Mouse (Mus musculus): Measurements from ENCODE around the gene Crybb3. TPM values are rescaled to one million over a fixed set of nuclear protein-coding genes. Genes with fewer than 3 reads are reported as not detected.

Crybb3 gene
- total and polyA plus RNA-seq, 3 experiments: not detected

DNA sequence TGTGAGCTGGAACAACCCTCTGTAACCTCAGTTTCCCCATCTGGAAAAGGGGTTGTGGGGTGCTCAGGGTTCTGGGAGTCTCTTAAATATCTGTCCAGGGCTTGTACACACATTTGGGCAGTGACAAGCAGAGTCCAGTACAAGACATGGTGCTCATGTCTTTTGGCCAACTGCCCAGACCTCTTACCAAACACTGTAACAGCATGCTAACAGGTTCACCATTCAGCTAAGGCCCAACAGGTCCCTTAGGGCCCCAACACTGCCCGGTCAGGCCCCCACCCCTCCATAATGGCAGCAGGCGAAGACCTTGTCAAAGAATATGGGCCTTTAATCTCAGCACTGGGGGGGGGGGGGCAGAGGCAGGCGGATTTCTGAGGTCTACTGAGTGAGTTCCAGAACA, 26.3 kb upstream of the Crybb3 start:
- no peaks in the 10 kb centered on the region for H3K27me3 ChIP-seq (replicated peaks)
- no peak overlapping the region for H3K9ac ChIP-seq (ENCODE audit: insufficient read depth, low read depth)
- dilution Hi-C loops (cut with MboI; ENCODE audit: extremely low pct_ligation_motif_present, extremely low pct_unique_long_range_greater_than_20kb, low sequenced_read_pairs): no loop called here
- H3K9me3 ChIP-seq (replicated peaks; ENCODE audit: low read length): peaks cover 3% of the 10 kb centered on the region
- H3K4me2 ChIP-seq (ENCODE audit: insufficient read depth, low read depth, poor library complexity, severe bottlenecking): no peak overlapping the region
- in situ Hi-C loops (cut with MboI; ENCODE audit: low pct_ligation_motif_present, low pct_unique_long_range_greater_than_20kb, low sequenced_read_pairs): loop anchor here (5.0 kb wide), 1 partner anchor 60 kb away; no protein-coding TSS in a partner anchor
- TF ChIP-seq GABPA (IDR thresholded peaks at IDR 0.05; ENCODE audit: insufficient replicate concordance, low read depth, low read length) (no peak), ELF1 (IDR thresholded peaks at IDR 0.05; ENCODE audit: low read depth, low read length) (no peak), TBP (conservative IDR thresholded peaks at IDR 0.05; ENCODE audit: low read depth, low read length) (no peak)
- H3K4me3 ChIP-seq (replicated peaks in 1 of 3; ENCODE audit: low read depth in 2 of 3, low read length in 2 of 3, poor library complexity in 1 of 3): no peak overlapping the region
- peaks cover 10 to 55% of the 10 kb centered on the region in 2 experiments for H3K4me1 ChIP-seq (ENCODE audit: control insufficient read depth in 1 of 2, insufficient read depth in 2 of 2)
- no peaks in the 10 kb centered on the region for H3K79me2 ChIP-seq (replicated peaks; ENCODE audit: control insufficient read depth, extremely low read depth, insufficient read depth, poor library complexity, severe bottlenecking)
- no peak for DNase-seq (ENCODE audit: extremely low read depth)
- peaks cover 0 to 3% of the 10 kb centered on the region in 2 experiments for H3K36me3 ChIP-seq (replicated peaks in 1 of 2; ENCODE audit: control insufficient read depth in 1 of 2, insufficient read depth in 1 of 2, low read length in 1 of 2)
- H3K27ac ChIP-seq (ENCODE audit: insufficient read depth, low read depth): no peak overlapping the region

DNA sequence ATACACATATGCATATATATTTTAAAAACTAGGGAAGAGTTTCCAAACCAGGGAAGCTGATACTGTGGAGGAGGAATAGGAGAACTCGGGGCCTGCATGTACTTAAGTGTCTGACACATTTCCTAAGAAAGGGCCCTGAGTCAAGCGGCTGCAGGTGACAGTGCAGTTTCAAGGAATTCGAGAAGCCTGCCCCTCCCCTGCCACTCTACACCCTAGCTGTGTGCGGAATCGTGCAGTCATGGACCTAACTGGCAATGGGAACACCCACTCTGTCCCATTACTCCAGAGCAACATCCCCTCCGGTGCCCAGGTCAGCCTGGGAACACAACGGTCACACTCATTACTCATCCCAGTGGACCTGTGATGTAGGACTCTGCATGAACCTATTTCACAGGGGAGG, 25.2 kb upstream of the Crybb3 start:
- H3K9ac ChIP-seq (ENCODE audit: insufficient read depth, low read depth): no peak overlapping the region
- dilution Hi-C loops (cut with MboI; ENCODE audit: extremely low pct_ligation_motif_present, extremely low pct_unique_long_range_greater_than_20kb, low sequenced_read_pairs): no loop called here
- peaks cover 8 to 44% of the 10 kb centered on the region in 2 experiments for H3K4me1 ChIP-seq (ENCODE audit: control insufficient read depth in 1 of 2, insufficient read depth in 2 of 2)
- H3K9me3 ChIP-seq (replicated peaks; ENCODE audit: low read length): peaks cover 3% of the 10 kb centered on the region
- no peak overlapping the region for H3K4me3 ChIP-seq (replicated peaks in 1 of 3; ENCODE audit: low read depth in 2 of 3, low read length in 2 of 3, poor library complexity in 1 of 3)
- H3K4me2 ChIP-seq (ENCODE audit: insufficient read depth, low read depth, poor library complexity, severe bottlenecking): no peak overlapping the region
- no peak overlapping the region for H3K27ac ChIP-seq (ENCODE audit: insufficient read depth, low read depth)
- no peak for TF ChIP-seq ELF1 (IDR thresholded peaks at IDR 0.05; ENCODE audit: low read depth, low read length)
- no peak for TF ChIP-seq MAFK (IDR thresholded peaks at IDR 0.05; ENCODE audit: insufficient replicate concordance, low read length)
- no peak for TF ChIP-seq NRF1 (IDR thresholded peaks at IDR 0.05; ENCODE audit: low read depth, low read length)
- no peak for TF ChIP-seq GABPA (IDR thresholded peaks at IDR 0.05; ENCODE audit: insufficient replicate concordance, low read depth, low read length)
- TF ChIP-seq MEF2A (IDR thresholded peaks at IDR 0.05; ENCODE audit: borderline replicate concordance, low read depth, low read length): no peak
- no peak for TF ChIP-seq ZKSCAN1 (IDR thresholded peaks at IDR 0.05; ENCODE audit: borderline replicate concordance, low read depth, low read length)
- no peak for TF ChIP-seq MAX (IDR thresholded peaks at IDR 0.05; ENCODE audit: low read length)
- no peak for TF ChIP-seq SMC3 (IDR thresholded peaks at IDR 0.05; ENCODE audit: low read depth, low read length)
- TF ChIP-seq RAD21 (IDR thresholded peaks at IDR 0.05; ENCODE audit: low read depth, low read length): no peak
- TF ChIP-seq MXI1 (IDR thresholded peaks at IDR 0.05; ENCODE audit: low read depth, low read length): no peak
- TF ChIP-seq JUND (conservative IDR thresholded peaks at IDR 0.05; ENCODE audit: low read depth, low read length): no peak
- no peak for TF ChIP-seq PAX5 (IDR thresholded peaks at IDR 0.05; ENCODE audit: low read length)
- TF ChIP-seq USF1 (IDR thresholded peaks at IDR 0.05; ENCODE audit: low read depth, low read length): no peak
- no peaks in the 10 kb centered on the region for H3K79me2 ChIP-seq (replicated peaks; ENCODE audit: control insufficient read depth, extremely low read depth, insufficient read depth, poor library complexity, severe bottlenecking)
- no peaks in the 10 kb centered on the region for H3K27me3 ChIP-seq (replicated peaks)
- peaks cover 0 to 7% of the 10 kb centered on the region in 2 experiments for H3K36me3 ChIP-seq (replicated peaks in 1 of 2; ENCODE audit: control insufficient read depth in 1 of 2, insufficient read depth in 1 of 2, low read length in 1 of 2)
- in situ Hi-C loops (cut with MboI; ENCODE audit: low pct_ligation_motif_present, low pct_unique_long_range_greater_than_20kb, low sequenced_read_pairs): loop anchor here (5.0 kb wide), 1 partner anchor 61 kb away; no protein-coding TSS in a partner anchor
- no peak for DNase-seq (ENCODE audit: extremely low read depth)
